Mouse (Mus musculus) mouse embryonic stem cell (cell line): ENCODE results near the gene Efcab2.

Experiments used
- in situ Hi-C, 2 experiments: fragments of 300-500 bp; cut with MboI; formaldehyde crosslinking; loops; 1 replicate in 1 of 2; 3 replicates in 1 of 2; pipeline ENCODE4 v1.14.3; 2019 to 2020; ENCODE audit warnings: low sequenced_read_pairs in 2 of 2, low pct_unique_long_range_greater_than_20kb in 1 of 2, mixed read lengths in 1 of 2; ENCODE audit not compliant: unreplicated experiment in 1 of 2

Efcab2 gene

GRCm38 (mm10) chr1:178455120-178455519 is 49.2 kb downstream of the Efcab2 start:
- in situ Hi-C loops: loop anchor here (5.0 to 25.0 kb wide), 4 partner anchors 140 to 643 kb away; partner anchors contain the start of gene Cox20 (in 1 of the 2)

GRCm38 (mm10) chr1:178458029-178458428 is 52.1 kb downstream of the Efcab2 start:
- in situ Hi-C loops: loop anchor here (5.0 to 25.0 kb wide), 4 partner anchors 143 to 646 kb away; partner anchors contain the start of gene Cox20 (in 1 of the 2)

GRCm38 (mm10) chr1:178463712-178464111 is 57.8 kb downstream of the Efcab2 start:
- in situ Hi-C loops: loop anchor here (25.0 kb wide), 2 partner anchors 301 to 651 kb away; no protein-coding TSS in a partner anchor

DNA sequence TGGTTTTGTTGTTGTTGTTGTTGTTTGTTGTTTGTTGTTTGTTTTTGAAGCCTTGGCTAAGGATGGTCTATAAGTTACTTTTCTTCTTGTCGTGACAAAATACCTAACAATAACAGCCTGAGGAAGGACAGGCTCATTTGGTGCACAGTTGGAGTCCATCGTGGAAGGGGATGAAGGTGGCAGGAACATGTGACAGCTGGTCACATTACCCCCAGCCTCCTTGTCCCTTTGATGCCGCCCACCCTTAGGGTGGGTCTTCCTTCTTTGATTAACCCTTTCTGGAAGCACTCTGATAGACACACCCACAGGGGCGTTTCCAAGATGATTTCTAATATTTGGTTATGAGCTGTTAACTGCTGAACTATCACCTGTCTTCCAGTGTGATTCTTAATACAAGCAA is 58.3 kb downstream of the Efcab2 start:
- in situ Hi-C loops: loop anchor here (25.0 kb wide), 2 partner anchors 302 to 652 kb away; no protein-coding TSS in a partner anchor

DNA sequence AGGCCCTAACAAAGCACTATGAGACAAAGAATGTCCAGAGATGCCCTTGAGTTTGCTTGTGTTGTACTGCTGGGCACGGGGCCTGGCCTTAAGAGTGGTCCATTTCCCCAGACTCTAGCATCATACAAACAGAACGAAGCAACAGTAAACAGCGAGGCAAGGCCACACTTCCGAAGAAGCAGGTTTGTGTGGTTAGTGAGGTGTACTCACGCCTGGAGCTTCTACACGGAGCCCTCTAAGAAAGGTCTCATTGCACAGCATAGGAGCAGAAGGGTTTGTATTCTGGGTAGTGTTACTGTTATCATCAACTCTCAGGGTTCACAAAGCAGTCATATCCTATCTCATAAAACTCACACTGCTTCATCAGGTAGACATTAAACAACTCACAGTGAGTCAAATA is 61.7 kb downstream of the Efcab2 start:
- in situ Hi-C loops: loop anchor here (25.0 kb wide), 2 partner anchors 305 to 655 kb away; no protein-coding TSS in a partner anchor

GRCm38 (mm10) chr1:178468280-178468679 is 62.4 kb downstream of the Efcab2 start:
- in situ Hi-C loops: loop anchor here (25.0 kb wide), 2 partner anchors 306 to 656 kb away; no protein-coding TSS in a partner anchor

GRCm38 (mm10) chr1:178483854-178484253 is 78.0 kb downstream of the Efcab2 start:
- in situ Hi-C loops: no loop called here

- in situ Hi-C loops: no loop called here
These were observed 79.4 kb downstream of the Efcab2 start for GRCm38 (mm10) chr1:178485138-178485867.

- in situ Hi-C loops: no loop called here
These were observed 80.0 kb downstream of the Efcab2 start for GRCm38 (mm10) chr1:178485868-178486220.

DNA sequence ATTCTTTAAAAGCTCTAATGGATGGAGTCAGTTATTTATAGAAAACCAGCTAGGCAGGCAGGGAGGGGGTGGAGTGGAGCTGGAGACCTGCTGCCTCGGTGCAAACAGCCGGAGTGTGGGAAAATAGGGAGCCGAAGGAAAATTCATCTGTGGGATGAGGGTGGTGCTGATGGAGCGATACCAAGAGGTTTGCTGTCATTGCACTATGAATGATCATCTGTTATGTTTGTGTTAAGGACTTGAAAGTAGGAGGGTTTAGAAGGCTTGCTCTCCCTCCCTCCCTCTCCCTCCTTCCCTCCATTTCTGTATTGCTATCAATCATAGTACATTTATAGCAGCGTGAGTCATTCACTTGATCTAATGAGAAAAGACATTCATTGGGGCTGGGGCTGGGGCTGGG is 80.9 kb downstream of the Efcab2 start:
- in situ Hi-C loops: no loop called here

GRCm38 (mm10) chr1:178489127-178489526 is 83.2 kb downstream of the Efcab2 start:
- in situ Hi-C loops: no loop called here

DNA sequence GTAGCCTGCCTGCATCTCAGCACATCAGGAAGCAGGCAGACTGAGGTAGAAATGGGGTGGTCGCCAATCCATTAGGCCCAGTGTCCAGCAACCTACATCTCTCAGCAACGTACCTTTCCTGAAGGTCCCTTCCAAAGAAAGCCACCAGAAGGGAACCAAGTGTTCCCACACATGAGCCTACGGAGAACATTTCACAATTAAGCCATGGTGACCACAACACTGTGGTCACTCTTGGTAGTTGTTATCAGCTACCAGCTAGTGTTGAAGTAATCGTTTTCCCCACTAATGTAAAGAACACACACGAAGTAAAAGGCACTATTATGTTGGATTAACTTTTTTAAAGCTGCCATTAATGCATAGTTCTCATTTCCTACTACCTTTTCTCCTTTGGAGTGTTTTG is 85.8 kb downstream of the Efcab2 start:
- in situ Hi-C loops: no loop called here

DNA sequence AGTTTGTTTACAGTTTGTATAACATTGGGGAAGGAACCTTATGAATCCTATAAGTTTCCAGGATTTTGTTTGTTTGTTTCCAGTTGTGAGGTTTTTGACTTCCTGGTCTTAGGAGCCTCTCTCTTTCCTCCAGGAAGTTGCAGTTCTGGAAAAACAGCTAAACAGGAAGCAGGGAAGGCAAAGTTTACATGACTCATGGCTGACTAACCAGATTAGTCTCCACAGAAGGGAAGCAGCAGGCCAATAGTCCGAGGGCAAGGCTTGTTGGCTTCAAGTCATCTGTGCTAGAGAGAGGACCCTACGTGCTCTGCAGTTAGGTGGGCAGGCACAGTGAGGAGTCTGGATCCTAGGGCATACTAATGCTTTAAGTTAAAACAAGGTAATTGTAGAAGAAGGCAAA is 86.6 kb downstream of the Efcab2 start:
- in situ Hi-C loops: no loop called here

- in situ Hi-C loops: no loop called here
These were observed 90.3 kb downstream of the Efcab2 start for GRCm38 (mm10) chr1:178496186-178496585.

DNA sequence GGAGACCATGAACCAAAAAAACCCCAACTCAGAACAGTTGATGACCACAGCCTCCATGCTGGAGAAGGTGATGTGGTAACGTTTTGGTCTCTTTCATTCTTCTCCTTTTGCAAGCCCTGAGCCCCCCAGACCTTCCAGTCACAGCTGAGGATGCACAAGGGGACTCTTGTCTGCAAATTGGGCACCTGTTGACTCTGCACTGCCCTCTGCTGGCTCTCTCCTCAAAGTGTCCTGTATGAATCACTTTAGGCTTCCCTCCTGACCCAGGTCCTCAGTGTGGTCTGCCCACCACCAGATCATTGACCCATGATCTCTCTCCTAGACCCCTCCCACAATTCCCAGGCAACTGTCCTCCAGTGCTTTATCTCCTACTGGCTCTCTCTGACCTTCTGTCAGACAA is 91.0 kb downstream of the Efcab2 start:
- in situ Hi-C loops: no loop called here

GRCm38 (mm10) chr1:178506938-178507337 is 101.1 kb downstream of the Efcab2 start:
- in situ Hi-C loops: no loop called here

DNA sequence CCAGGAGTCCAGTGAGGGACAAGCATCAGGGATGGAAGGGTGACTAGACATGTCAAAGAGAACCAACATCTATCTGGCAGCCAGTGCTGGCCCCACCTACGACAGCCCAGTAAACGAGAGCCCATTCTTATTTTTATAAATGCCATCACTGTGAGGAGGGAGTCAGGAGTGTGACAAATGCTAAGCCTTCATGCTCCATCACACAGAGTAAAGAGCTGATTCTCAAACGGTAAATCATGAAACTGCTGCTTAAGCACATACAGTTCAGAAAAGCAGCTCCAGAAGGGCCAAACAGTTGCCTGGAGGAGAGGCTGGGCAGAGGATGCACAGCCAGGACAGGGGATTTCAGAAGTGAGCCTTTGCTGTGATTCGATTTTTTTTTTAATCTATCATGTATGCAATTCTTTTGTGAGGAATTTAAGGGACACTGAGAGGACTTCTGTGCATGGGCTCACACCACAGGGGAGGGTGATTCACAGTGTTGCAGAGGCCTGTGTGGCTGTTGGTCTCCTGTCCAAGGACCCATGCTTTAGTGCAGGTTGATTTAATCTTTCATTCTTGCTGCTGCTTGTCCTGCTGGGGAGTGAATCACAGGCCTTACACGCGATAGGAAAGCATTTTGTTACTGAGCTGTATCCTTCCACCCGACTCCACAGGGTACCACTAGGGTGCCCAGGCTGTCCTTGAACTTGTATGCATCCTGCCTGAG is 106.6 kb downstream of the Efcab2 start:
- in situ Hi-C loops: no loop called here

- in situ Hi-C loops: no loop called here
These were observed 108.1 kb downstream of the Efcab2 start for GRCm38 (mm10) chr1:178513954-178514353.

DNA sequence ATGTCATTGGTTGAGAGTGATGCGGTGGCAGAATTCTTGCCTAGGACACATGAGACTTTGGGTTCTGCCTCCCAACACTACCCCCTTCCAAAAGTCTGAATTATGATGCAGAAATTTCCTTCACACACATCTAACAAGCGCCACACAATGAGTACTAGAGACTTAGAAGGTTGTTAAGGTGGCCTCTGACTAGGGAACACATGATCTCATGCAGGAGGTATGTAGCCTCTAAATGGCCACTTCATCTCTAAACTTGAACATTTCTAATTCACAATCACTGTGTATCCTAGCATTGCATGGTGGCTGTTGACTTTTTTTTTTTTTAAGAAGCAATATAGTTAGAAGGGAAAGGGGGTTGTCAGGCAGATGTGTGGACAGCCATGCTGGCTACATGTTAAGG is 110.0 kb downstream of the Efcab2 start:
- in situ Hi-C loops: no loop called here

- in situ Hi-C loops: no loop called here
These were observed 116.5 kb downstream of the Efcab2 start for GRCm38 (mm10) chr1:178522389-178522788.
